Mouse (Mus musculus) frontal cortex, postnatal 25 days (tissue): ENCODE data around the gene Mup1.
"Not testable (repeated sequence)": the region's sequence is repeated elsewhere in the genome, so short reads cannot be mapped to it uniquely, and the experiment has no call there.

Experiments
- DNase-seq, 2 experiments: peaks; one replicate each; pipeline ENCODE4 v3.0.0; 2022; ENCODE audit warnings: low spot score in 2 of 2

Gene Mup1

GRCm38 (mm10) chr4:60501860-60502259, at the start of gene Mup1:
Mup1 (minus strand) TSS chr4:60501960.
- not testable (repeated sequence) for DNase-seq
